Mouse (Mus musculus) ovary, adult 10 weeks (tissue): Measurements from ENCODE around the gene Scgb2b15. TPM values are rescaled to one million over a fixed set of nuclear protein-coding genes. Genes with fewer than 3 reads are reported as not detected.

Experiments used
- polyA plus RNA-seq: library from polyadenylated mRNA; stranded (reverse); fragments of 350-450 nt; fragmentation: Illumina TruSeq; extraction: RNeasy Lipid Tissue Mini Kit (QIAGEN cat#74804); gene quantifications from one replicate; pipeline ENCODE4 v1.2.3, GENCODE M21; 2014

The Scgb2b15 gene
- polyA plus RNA-seq, result not detected

GRCm38 (mm10) chr7:32829562-32829961 is at the start of gene Scgb2b15:
Scgb2b15 (minus strand) TSS chr7:32829662.

GRCm38 (mm10) chr7:32836254-32836653 is 6.8 kb upstream of the Scgb2b15 start, which contains the start of gene Scgb1b15:
Scgb1b15 (plus strand) TSS chr7:32836554.

Other genes with a start within 250 kb of the Scgb2b15 start
- gene Scgb1b15, start 6.9 kb upstream of the Scgb2b15 start, polyA plus RNA-seq, result not detected
- not detected for gene Scgb2b17, start 226.9 kb upstream of the Scgb2b15 start, polyA plus RNA-seq
- gene Scgb1b17, start 233.8 kb upstream of the Scgb2b15 start, polyA plus RNA-seq, result not detected